In genomic region chrX:94724192-94724971, GRCm38 (mm10) we compare ENCODE assay signal across 7 mouse cellular contexts. TPM values are rescaled to one million over a fixed set of nuclear protein-coding genes. Genes with fewer than 3 reads are reported as not detected.
DNase-seq lines count a peak whose midpoint lies in the region; ATAC-seq lines count a peak whose summit lies in the region.
"Not testable (repeated sequence)": the region's sequence is repeated elsewhere in the genome, so short reads cannot be mapped to it uniquely, and the experiment has no call there.

TSS of gene Zxdb (plus strand) at chrX:94724569.

- not testable (repeated sequence) for H3K4me2 ChIP-seq in embryonic facial prominence, embryonic 12.5 days (replicated peaks); hindbrain, embryonic 16.5 days (ENCODE audit: low read length); limb, embryonic 13.5 days (replicated peaks); neural tube, embryonic 14.5 days (ENCODE audit: low read depth, low read length)

- not testable (repeated sequence) for H3K9ac ChIP-seq in embryonic facial prominence, embryonic 12.5 days; hindbrain, embryonic 16.5 days (ENCODE audit: low read depth, low read length); limb, embryonic 13.5 days; neural tube, embryonic 14.5 days (replicated peaks; ENCODE audit: low read depth, low read length)

- peak within 1 kb of the TSS; percentile 17; the same call in 1 of the 2 replicates for H3K4me3 ChIP-seq in embryonic facial prominence, embryonic 12.5 days
- peak within 1 kb of the TSS; percentile 35 for H3K4me3 ChIP-seq in hindbrain, embryonic 16.5 days (ENCODE audit: low read length)
- peak within 1 kb of the TSS; percentile 29 for H3K4me3 ChIP-seq in limb, embryonic 13.5 days
- H3K4me3 ChIP-seq in megakaryocyte, embryonic 14.5 days (replicated peaks): peak within 1 kb of the TSS; percentile 72
- not testable (repeated sequence) for H3K4me3 ChIP-seq in neural tube, embryonic 14.5 days (ENCODE audit: low read depth, low read length)

- H3K36me3 ChIP-seq in embryonic facial prominence, embryonic 12.5 days; hindbrain, embryonic 16.5 days (ENCODE audit: control insufficient read depth, insufficient read depth, low read length); limb, embryonic 13.5 days; megakaryocyte, embryonic 14.5 days (replicated peaks; ENCODE audit: low read length); neural tube, embryonic 14.5 days (ENCODE audit: control insufficient read depth, insufficient read depth, low read length): not testable (repeated sequence)

- H3K27ac ChIP-seq in embryonic facial prominence, embryonic 12.5 days; hindbrain, embryonic 16.5 days (ENCODE audit: low read depth, low read length); limb, embryonic 13.5 days; neural tube, embryonic 14.5 days (ENCODE audit: low read depth, low read length): not testable (repeated sequence)

- no CpG with 5 or more reads among the region's 60 CpGs for WGBS in embryonic facial prominence, embryonic 12.5 days
- no CpG with 5 or more reads among the region's 60 CpGs for WGBS in hindbrain, embryonic 16.5 days
- no CpG with 5 or more reads among the region's 60 CpGs for WGBS in limb, embryonic 13.5 days
- WGBS in neural tube, embryonic 14.5 days: no CpG with 5 or more reads among the region's 60 CpGs

- H3K9me3 ChIP-seq in embryonic facial prominence, embryonic 12.5 days; hindbrain, embryonic 16.5 days (ENCODE audit: control insufficient read depth, low read length); limb, embryonic 13.5 days; megakaryocyte, embryonic 14.5 days; neural tube, embryonic 14.5 days (ENCODE audit: control insufficient read depth, low read length): not testable (repeated sequence)

- DNase-seq in layer of hippocampus, postnatal 10 days (ENCODE audit: low spot score in 2 of 2): not testable (repeated sequence)

- not testable (repeated sequence) for H3K27me3 ChIP-seq in embryonic facial prominence, embryonic 12.5 days; hindbrain, embryonic 16.5 days (replicated peaks; ENCODE audit: control insufficient read depth, insufficient read depth, low read length); limb, embryonic 13.5 days; megakaryocyte, embryonic 14.5 days (replicated peaks); neural tube, embryonic 14.5 days (ENCODE audit: control insufficient read depth, insufficient read depth, low read length)

- H3K4me1 ChIP-seq in embryonic facial prominence, embryonic 12.5 days; hindbrain, embryonic 16.5 days (ENCODE audit: control insufficient read depth, insufficient read depth, low read depth, low read length); limb, embryonic 13.5 days; megakaryocyte, embryonic 14.5 days; neural tube, embryonic 14.5 days (ENCODE audit: control insufficient read depth, insufficient read depth, low read length): not testable (repeated sequence)

- ATAC-seq in embryonic facial prominence, embryonic 12.5 days (ENCODE audit: insufficient number of reproducible peaks, insufficient read depth, low FRiP score, low TSS enrichment): peak; percentile 63
- peak; percentile 71 for ATAC-seq in granulocyte monocyte progenitor cell, adult 5-6 weeks (replicated peaks; ENCODE audit: poor library complexity, severe bottlenecking)
- peak; percentile 81 for ATAC-seq in hindbrain, embryonic 16.5 days
- peak; percentile 77 for ATAC-seq in limb, embryonic 13.5 days (ENCODE audit: low FRiP score, low read depth)
- ATAC-seq in neural tube, embryonic 14.5 days (ENCODE audit: low read depth): peak; percentile 76

RNA-seq across cellular contexts. Expression of gene Zxdb, which starts in this region (rescaled TPM):
- polyA plus RNA-seq in embryonic facial prominence, embryonic 12.5 days (2016; fragmentation: Nextera tagmentation; extraction: Ambion mirVana): 1.7 and 2.1 TPM in 2 replicates
- 4.6 and 5.0 TPM in 2 replicates for total RNA-seq in granulocyte monocyte progenitor cell, adult 5-6 weeks (2014; fragmentation: Nextera tagmentation)
- total RNA-seq in granulocyte monocyte progenitor cell, adult 5-6 weeks (2017): 4.8 and 6.8 TPM in 2 replicates
- polyA plus RNA-seq in hindbrain, embryonic 16.5 days (2015; fragmentation: Nextera tagmentation; extraction: Ambion mirVana): 1.4 and 1.9 TPM in 2 replicates
- total RNA-seq in layer of hippocampus, postnatal 10 days (2021): 10 to 100 TPM; 13.6 to 14.8 TPM
- polyA plus RNA-seq in limb, embryonic 13.5 days (2015; fragmentation: Nextera tagmentation; extraction: Ambion mirVana): 1.7 and 1.8 TPM in 2 replicates
- 0.07 TPM in 1 of 2 replicates, not detected in the other for polyA plus RNA-seq in megakaryocyte, embryonic 14.5 days (2012; ENCODE audit: insufficient read depth, low replicate concordance)
- polyA plus RNA-seq in neural tube, embryonic 14.5 days (2014; fragmentation: Nextera tagmentation; extraction: Ambion mirVana): 3.3 and 3.8 TPM in 2 replicates
